Mouse (Mus musculus): Measurements from ENCODE around the gene Gtf2ird2. TPM values are rescaled to one million over a fixed set of nuclear protein-coding genes. Genes with fewer than 3 reads are reported as not detected.

The Gtf2ird2 gene
- total RNA-seq, 2 experiments from 2014 or later, result 15.4 to 17.6 TPM

GRCm38 (mm10) chr5:134266404-134266803, 82.6 kb downstream of the Gtf2ird2 start:
- Histone ChIP-seq H3K4me3 (no peak overlapping the region), H3K27ac (no peak overlapping the region)
- TF ChIP-seq CTCF (conservative IDR thresholded peaks at IDR 0.05), result no peak
- no peak for DNase-seq (ENCODE audit: low spot score in 2 of 2)

- Histone ChIP-seq H3K4me3 (no peak overlapping the region), H3K27ac (peak overlapping the region; percentile 48; the same call in 1 of the 2 replicates)
- DNase-seq (ENCODE audit: low spot score in 2 of 2), result no peak
- no peak for TF ChIP-seq CTCF (conservative IDR thresholded peaks at IDR 0.05)
Measured at GRCm38 (mm10) chr5:134268751-134269150, 84.9 kb downstream of the Gtf2ird2 start.

- no peak overlapping the region for H3K4me3 ChIP-seq
- TF ChIP-seq CTCF (conservative IDR thresholded peaks at IDR 0.05), result no peak
- DNase-seq (ENCODE audit: low spot score in 2 of 2), result no peak
- peak overlapping the region; percentile 60 for H3K27ac ChIP-seq
Measured at GRCm38 (mm10) chr5:134269751-134270150, 85.9 kb downstream of the Gtf2ird2 start.

DNA sequence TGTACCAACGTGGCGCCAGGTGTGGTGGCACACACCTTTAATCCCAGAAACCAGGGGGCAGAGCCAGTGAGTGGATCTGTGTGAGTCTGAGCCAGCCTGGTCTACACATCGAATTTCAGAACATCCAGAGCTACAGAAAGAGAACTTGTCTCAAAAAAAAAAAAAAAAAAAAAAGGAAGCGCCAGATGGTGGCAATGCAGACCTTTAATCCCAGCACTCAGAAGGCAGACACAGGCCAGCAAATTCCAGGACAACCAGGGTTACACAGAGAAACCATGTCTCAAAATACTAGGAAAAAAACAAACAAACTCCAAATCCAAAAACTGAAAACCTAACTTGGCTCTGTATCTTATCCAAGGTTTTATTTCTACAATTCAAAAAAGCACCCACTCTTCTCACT, 86.7 kb downstream of the Gtf2ird2 start:
- H3K4me3 ChIP-seq, result no peak overlapping the region
- DNase-seq (ENCODE audit: low spot score in 2 of 2), result no peak
- no peak for TF ChIP-seq CTCF (conservative IDR thresholded peaks at IDR 0.05)
- H3K27ac ChIP-seq, result peak overlapping the region; percentile 60; the same call in 1 of the 2 replicates

DNA sequence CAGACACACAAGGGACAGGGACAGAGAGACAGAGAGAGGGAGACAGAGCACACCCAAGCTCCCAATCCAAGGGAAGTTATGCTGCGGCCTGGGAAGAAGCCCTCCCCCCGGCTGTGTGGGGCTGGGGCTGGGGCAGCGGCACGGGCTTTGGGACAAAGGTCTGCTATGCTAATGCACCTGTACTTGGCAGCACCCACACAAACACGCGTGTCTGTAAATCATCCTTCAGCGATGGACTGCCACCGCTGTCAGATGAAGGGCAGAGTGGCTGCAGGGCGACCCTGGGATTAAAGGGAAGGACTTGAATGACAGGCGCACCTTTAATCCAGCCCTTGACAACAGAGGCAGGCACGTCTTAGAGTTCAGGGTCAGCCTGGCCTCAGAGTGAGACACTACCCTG, 87.6 kb downstream of the Gtf2ird2 start:
- no peak for TF ChIP-seq CTCF (conservative IDR thresholded peaks at IDR 0.05)
- H3K27ac ChIP-seq, result peak overlapping the region; percentile 46; the same call in 1 of the 2 replicates
- no peak for DNase-seq (ENCODE audit: low spot score in 2 of 2)
- H3K4me3 ChIP-seq, result no peak overlapping the region

DNA sequence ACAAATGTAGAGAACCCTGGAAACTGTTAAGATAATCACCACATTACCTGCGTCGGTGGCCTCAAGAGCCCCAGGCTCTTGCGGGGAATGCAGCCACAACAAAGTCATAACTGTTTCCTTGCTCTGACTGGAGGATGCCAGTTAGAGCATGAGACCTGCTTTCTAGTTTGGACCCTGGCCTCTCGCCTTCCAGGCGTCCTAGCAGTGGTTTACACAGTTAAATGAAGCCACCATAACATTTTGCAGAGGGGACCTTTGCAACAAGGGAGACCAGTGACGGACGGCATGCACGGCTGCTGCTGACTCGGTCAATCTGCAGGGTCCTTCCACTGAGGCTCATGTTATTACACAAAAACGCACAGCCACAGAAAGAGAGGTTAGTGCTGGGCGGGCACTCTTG, 88.9 kb downstream of the Gtf2ird2 start:
- TF ChIP-seq CTCF (conservative IDR thresholded peaks at IDR 0.05), result no peak
- no peak overlapping the region for H3K4me3 ChIP-seq
- H3K27ac ChIP-seq, result peak overlapping the region; percentile 29; the same call in 1 of the 2 replicates
- no peak for DNase-seq (ENCODE audit: low spot score in 2 of 2)

- H3K27ac ChIP-seq, result peak overlapping the region; percentile 28; the same call in 1 of the 2 replicates
- TF ChIP-seq CTCF (conservative IDR thresholded peaks at IDR 0.05), result no peak
- DNase-seq (ENCODE audit: low spot score in 2 of 2), result no peak
- H3K4me3 ChIP-seq, result no peak overlapping the region
Measured at GRCm38 (mm10) chr5:134273761-134274160, 89.9 kb downstream of the Gtf2ird2 start.

Other genes starting within 250 kb of the Gtf2ird2 start
- 10 to 100 TPM; 67.5 to 69.4 TPM for gene Castor2, start 84.3 kb upstream of the Gtf2ird2 start, total RNA-seq (2021)
- 10 to 100 TPM; 15.9 to 16.4 TPM for gene Rcc1l, start 7.2 kb upstream of the Gtf2ird2 start, total RNA-seq (2021)
- 1 to 10 TPM; 7.2 to 9.0 TPM for gene Ncf1, start 45.6 kb downstream of the Gtf2ird2 start, total RNA-seq (2021)
- gene Gtf2i, start 130.7 kb downstream of the Gtf2ird2 start, total RNA-seq (2021), result 100 to 1,000 TPM; 222 to 227 TPM